Mouse (Mus musculus): ENCODE measurements around the gene Cdkn3.
"Not testable (repeated sequence)": the region's sequence is repeated elsewhere in the genome, so short reads cannot be mapped to it uniquely, and the experiment has no call there.

GRCm38 (mm10) chr14:46737346-46737745 lies 23.0 kb upstream of the Cdkn3 start:
- TF ChIP-seq CTCF (IDR thresholded peaks at IDR 0.05; ENCODE audit: low read depth); EP300 (optimal IDR thresholded peaks at IDR 0.05): not testable (repeated sequence)
